Mouse (Mus musculus) MEL (cell line): ENCODE measurements around the gene Lrp11. TPM values are rescaled to one million over a fixed set of nuclear protein-coding genes. Genes with fewer than 3 reads are reported as not detected.

Experiments
- DNase-seq: peaks from one replicate; pipeline ENCODE4 v3.0.0; 2011; ENCODE audit warnings: low read depth, low spot score
- H3K27ac ChIP-seq: 2 replicates; pipeline ENCODE4 v1.5.1; 2012; ENCODE audit warnings: low read depth, mild to moderate bottlenecking, control low read depth, low read length, moderate library complexity; ENCODE audit not compliant: control insufficient read depth
- H3K27me3 ChIP-seq, 2 experiments: fragments of 150-350 bp in 1 of 2; sonication (generic) in 1 of 2; 2 replicates each; pipeline ENCODE4 v1.6.1; 2012; ENCODE audit warnings: low read length in 2 of 2, mild to moderate bottlenecking in 2 of 2, improper control_type of control experiment in 1 of 2, moderate library complexity in 1 of 2; ENCODE audit not compliant: insufficient read depth in 2 of 2, control insufficient read depth in 1 of 2
- H3K36me3 ChIP-seq, 2 experiments: 2 replicates each; pipeline ENCODE4 v1.6.1; 2012 to 2014; ENCODE audit warnings: low read length in 2 of 2, improper control_type of control experiment in 1 of 2, inconsistent platforms in 1 of 2, mild to moderate bottlenecking in 1 of 2; ENCODE audit not compliant: insufficient read depth in 2 of 2, control insufficient read depth in 1 of 2
- H3K4me1 ChIP-seq, 2 experiments: fragments of 150-350 bp in 1 of 2; sonication (generic) in 1 of 2; 2 replicates each; pipeline ENCODE4 v1.6.1; 2012; ENCODE audit warnings: low read length in 2 of 2, improper control_type of control experiment in 1 of 2, mild to moderate bottlenecking in 1 of 2; ENCODE audit not compliant: insufficient read depth in 2 of 2, control insufficient read depth in 1 of 2
- H3K4me3 ChIP-seq, 2 experiments: fragments of 150-350 bp in 1 of 2; sonication (generic) in 1 of 2; 2 replicates each; pipeline ENCODE4 v1.5.1; 2012; ENCODE audit warnings: low read depth in 2 of 2, low read length in 2 of 2, mild to moderate bottlenecking in 2 of 2, moderate library complexity in 2 of 2, control low read depth in 1 of 2, improper control_type of control experiment in 1 of 2; ENCODE audit not compliant: control insufficient read depth in 1 of 2, insufficient read depth in 1 of 2
- H3K79me2 ChIP-seq: 2 replicates; pipeline ENCODE4 v1.6.1; 2012; ENCODE audit warnings: mild to moderate bottlenecking, low read length, moderate library complexity; ENCODE audit not compliant: control insufficient read depth, poor library complexity, insufficient read depth
- H3K9ac ChIP-seq: 2 replicates; pipeline ENCODE4 v1.6.1; 2012; ENCODE audit warnings: low read depth, mild to moderate bottlenecking, control low read depth, low read length, moderate library complexity; ENCODE audit not compliant: control insufficient read depth, poor library complexity, severe bottlenecking
- H3K9me3 ChIP-seq: fragments of 150-350 bp; sonication (generic); replicated peaks from 2 replicates; pipeline ENCODE4 v1.6.1; 2012; ENCODE audit warnings: mild to moderate bottlenecking, low read length, improper control_type of control experiment, moderate library complexity; ENCODE audit not compliant: insufficient read depth
- BHLHE40 ChIP-seq: IDR thresholded peaks from 2 replicates; pipeline ENCODE4 v1.6.1; 2012; ENCODE audit warnings: low read depth, mild to moderate bottlenecking, inconsistent platforms, low read length, improper control_type of control experiment, borderline replicate concordance
- CHD1 ChIP-seq: IDR thresholded peaks from 2 replicates; pipeline ENCODE4 v1.6.1; 2012; ENCODE audit warnings: low read depth, mild to moderate bottlenecking, inconsistent platforms, low read length, improper control_type of control experiment
- CHD2 ChIP-seq: IDR thresholded peaks from 2 replicates; pipeline ENCODE4 v1.6.1; 2011; ENCODE audit warnings: low read length, improper control_type of control experiment
- CTCF ChIP-seq, 3 experiments: IDR thresholded peaks in 2 of 3; conservative IDR thresholded peaks in 1 of 3; 2 replicates each; pipeline ENCODE4 v1.5.1; 2011 to 2012; ENCODE audit warnings: low read length in 3 of 3, low read depth in 2 of 3, mild to moderate bottlenecking in 2 of 3, improper control_type of control experiment in 1 of 3, inconsistent platforms in 1 of 3, mixed read lengths in 1 of 3, moderate library complexity in 1 of 3; ENCODE audit not compliant: control insufficient read depth in 1 of 3, insufficient read depth in 1 of 3, poor library complexity in 1 of 3, severe bottlenecking in 1 of 3
- E2F4 ChIP-seq: IDR thresholded peaks from 2 replicates; pipeline ENCODE4 v1.6.1; 2011; ENCODE audit warnings: low read depth, low read length, improper control_type of control experiment, borderline replicate concordance
- ELF1 ChIP-seq: IDR thresholded peaks from 2 replicates; pipeline ENCODE4 v1.6.1; 2014; ENCODE audit warnings: low read depth, mild to moderate bottlenecking, inconsistent platforms, low read length, improper control_type of control experiment, moderate library complexity
- EP300 ChIP-seq, 2 experiments: IDR thresholded peaks; 2 replicates each; pipeline ENCODE4 v1.6.1; 2011; ENCODE audit warnings: improper control_type of control experiment in 2 of 2, low read length in 2 of 2, low read depth in 1 of 2, mild to moderate bottlenecking in 1 of 2
- ETS1 ChIP-seq: IDR thresholded peaks from 2 replicates; pipeline ENCODE4 v1.6.1; 2012; ENCODE audit warnings: low read depth, mild to moderate bottlenecking, inconsistent platforms, low read length, improper control_type of control experiment, moderate library complexity
- GABPA ChIP-seq: IDR thresholded peaks from 2 replicates; pipeline ENCODE4 v1.6.1; 2012; ENCODE audit warnings: low read depth, mild to moderate bottlenecking, inconsistent platforms, low read length, improper control_type of control experiment, moderate library complexity
- HCFC1 ChIP-seq: IDR thresholded peaks from 2 replicates; pipeline ENCODE4 v1.6.1; 2012; ENCODE audit warnings: low read depth, mild to moderate bottlenecking, inconsistent platforms, low read length, improper control_type of control experiment, moderate library complexity
- JUND ChIP-seq: IDR thresholded peaks from 2 replicates; pipeline ENCODE4 v1.6.1; 2011; ENCODE audit warnings: low read depth, mild to moderate bottlenecking, improper control_type of control experiment, low read length
- MAX ChIP-seq: IDR thresholded peaks from 2 replicates; pipeline ENCODE4 v1.6.1; 2011; ENCODE audit warnings: low read length, improper control_type of control experiment
- MXI1 ChIP-seq: IDR thresholded peaks from 2 replicates; pipeline ENCODE4 v1.6.1; 2011; ENCODE audit warnings: mild to moderate bottlenecking, low read depth, low read length, improper control_type of control experiment
- MYB ChIP-seq: IDR thresholded peaks from 2 replicates; pipeline ENCODE4 v1.6.1; 2011; ENCODE audit warnings: mild to moderate bottlenecking, low read depth, low read length, improper control_type of control experiment
- MYC ChIP-seq: IDR thresholded peaks from 2 replicates; pipeline ENCODE4 v1.6.1; 2011; ENCODE audit warnings: low read depth, mild to moderate bottlenecking, low read length, improper control_type of control experiment, moderate library complexity
- NELFE ChIP-seq: IDR thresholded peaks from 2 replicates; pipeline ENCODE4 v1.6.1; 2011; ENCODE audit warnings: low read depth, low read length, improper control_type of control experiment
- NRF1 ChIP-seq: IDR thresholded peaks from 2 replicates; pipeline ENCODE4 v1.6.1; 2014; ENCODE audit warnings: low read depth, mild to moderate bottlenecking, inconsistent platforms, low read length, improper control_type of control experiment, moderate library complexity; ENCODE audit not compliant: poor library complexity, insufficient read depth, severe bottlenecking
- POLR2A ChIP-seq, 2 experiments: IDR thresholded peaks; 2 replicates each; pipeline ENCODE4 v1.6.1; 2011 to 2012; ENCODE audit warnings: low read length in 2 of 2, mild to moderate bottlenecking in 2 of 2, control low read depth in 1 of 2, improper control_type of control experiment in 1 of 2, low read depth in 1 of 2, moderate library complexity in 1 of 2; ENCODE audit not compliant: control insufficient read depth in 1 of 2, insufficient read depth in 1 of 2, poor library complexity in 1 of 2
- POLR2AphosphoS2 ChIP-seq: IDR thresholded peaks from 2 replicates; pipeline ENCODE4 v1.6.1; 2011; ENCODE audit warnings: low read length, improper control_type of control experiment
- POLR2AphosphoS5 ChIP-seq: IDR thresholded peaks from 2 replicates; pipeline ENCODE4 v1.6.1; 2012; ENCODE audit warnings: low read depth, borderline replicate concordance, mild to moderate bottlenecking, inconsistent platforms, low read length, moderate library complexity, mixed read lengths
- SIN3A ChIP-seq: IDR thresholded peaks from 2 replicates; pipeline ENCODE4 v1.6.1; 2012; ENCODE audit warnings: low read length, improper control_type of control experiment, inconsistent platforms
- SMC3 ChIP-seq: IDR thresholded peaks from 2 replicates; pipeline ENCODE4 v1.6.1; 2011; ENCODE audit warnings: low read depth, low read length, improper control_type of control experiment
- TBP ChIP-seq: IDR thresholded peaks from 2 replicates; pipeline ENCODE4 v1.8.0; 2011; ENCODE audit warnings: low read depth, low read length, improper control_type of control experiment
- TCF12 ChIP-seq: IDR thresholded peaks from 2 replicates; pipeline ENCODE4 v1.6.1; 2014; ENCODE audit warnings: low read depth, mild to moderate bottlenecking, inconsistent platforms, low read length, improper control_type of control experiment, moderate library complexity
- UBTF ChIP-seq: IDR thresholded peaks from 2 replicates; pipeline ENCODE4 v1.6.1; 2012; ENCODE audit warnings: low read depth, mild to moderate bottlenecking, inconsistent platforms, low read length, improper control_type of control experiment, moderate library complexity, borderline replicate concordance; ENCODE audit not compliant: insufficient read depth
- USF1 ChIP-seq: IDR thresholded peaks from 2 replicates; pipeline ENCODE4 v1.6.1; 2014; ENCODE audit warnings: low read depth, mild to moderate bottlenecking, inconsistent platforms, low read length, improper control_type of control experiment, moderate library complexity
- USF2 ChIP-seq, 2 experiments: IDR thresholded peaks; 2 replicates each; pipeline ENCODE4 v1.6.1; 2011 to 2012; ENCODE audit warnings: improper control_type of control experiment in 2 of 2, low read length in 2 of 2, borderline replicate concordance in 1 of 2, inconsistent platforms in 1 of 2, low read depth in 1 of 2, mild to moderate bottlenecking in 1 of 2; ENCODE audit not compliant: insufficient read depth in 1 of 2
- ZKSCAN1 ChIP-seq: IDR thresholded peaks from 2 replicates; pipeline ENCODE4 v1.6.1; 2012; ENCODE audit warnings: low read depth, mild to moderate bottlenecking, inconsistent platforms, low read length, improper control_type of control experiment, moderate library complexity
- ZMIZ1 ChIP-seq: IDR thresholded peaks from 2 replicates; pipeline ENCODE4 v1.6.1; 2012; ENCODE audit warnings: low read depth, mild to moderate bottlenecking, inconsistent platforms, low read length, improper control_type of control experiment, moderate library complexity
- ZNF384 ChIP-seq: IDR thresholded peaks from 2 replicates; pipeline ENCODE4 v1.6.1; 2012; ENCODE audit warnings: low read depth, mild to moderate bottlenecking, inconsistent platforms, low read length, improper control_type of control experiment
- polyA plus RNA-seq, 2 experiments: library from polyadenylated mRNA; stranded (reverse) in 1 of 2; unstranded in 1 of 2; fragments of >175 nt in 1 of 2; fragments of >200 nt in 1 of 2; gene quantifications; 2 replicates each; pipeline versions ENCODE4 v1.2.1 to v1.2.4; 2012; ENCODE audit warnings: low replicate concordance in 2 of 2, low read depth in 1 of 2; ENCODE audit not compliant: insufficient read length in 2 of 2, insufficient read depth in 1 of 2, missing spikeins in 1 of 2
- total RNA-seq: library from RNA; depleted of rRNA; stranded (reverse); fragments of 300-350 nt; gene quantifications from 2 replicates; pipeline ENCODE4 v1.2.3, GENCODE M21; 2012

The Lrp11 gene
- total and polyA plus RNA-seq, 3 experiments = 0.92 to 1.0 TPM; not detected in 1

DNA sequence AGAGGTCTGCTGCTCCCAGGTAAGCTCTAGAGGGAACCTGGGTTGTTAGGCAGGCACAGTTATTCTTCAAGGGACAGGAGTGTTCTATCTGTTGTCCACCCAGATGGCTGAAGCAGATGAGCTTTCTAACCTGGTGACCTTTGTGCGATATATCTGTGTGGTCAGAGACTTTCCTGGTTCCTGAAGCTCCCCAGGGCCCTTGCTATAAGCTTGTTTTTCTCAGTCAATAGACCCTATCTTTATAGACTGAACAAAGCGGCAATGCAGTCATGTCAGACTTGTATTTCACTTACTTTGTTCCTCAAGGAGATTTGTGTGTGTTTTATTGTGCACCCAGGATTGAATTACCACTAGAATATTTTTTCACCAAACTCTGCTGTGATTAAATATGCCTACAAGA, 61.5 kb downstream of the Lrp11 start:
- Histone ChIP-seq H3K9me3 (no peaks in the 10 kb centered on the region), H3K27me3 (no peaks in the 10 kb centered on the region), H3K27ac (no peak overlapping the region), H3K9ac (no peak overlapping the region), H3K36me3 (peaks cover 1 to 18% of the 10 kb centered on the region in 2 experiments), H3K79me2 (peaks cover 43% of the 10 kb centered on the region), H3K4me3 (no peak overlapping the region), H3K4me1 (no peaks in the 10 kb centered on the region)
- no peak for DNase-seq
- no peak for TF ChIP-seq UBTF
- no peak for TF ChIP-seq JUND
- no peak for TF ChIP-seq CHD1
- no peak for TF ChIP-seq POLR2AphosphoS2
- no peak for TF ChIP-seq E2F4
- TF ChIP-seq SMC3 = no peak
- TF ChIP-seq MXI1 = no peak
- TF ChIP-seq NRF1 = no peak
- no peak for TF ChIP-seq CTCF (IDR thresholded peaks at IDR 0.05 in 2 of 3, conservative IDR thresholded peaks at IDR 0.05 in 1 of 3; ENCODE audit: control insufficient read depth in 1 of 3, insufficient read depth in 1 of 3, low read depth in 2 of 3, low read length in 3 of 3, poor library complexity in 1 of 3, severe bottlenecking in 1 of 3)
- no peak for TF ChIP-seq USF2 (IDR thresholded peaks at IDR 0.05; ENCODE audit: borderline replicate concordance in 1 of 2, insufficient read depth in 1 of 2, low read depth in 1 of 2, low read length in 2 of 2)
- TF ChIP-seq MYC = no peak
- TF ChIP-seq TBP = no peak
- no peak for TF ChIP-seq ELF1
- no peak for TF ChIP-seq CHD2
- no peak for TF ChIP-seq MYB

- peak; percentile 90 for DNase-seq
- peaks cover 5 to 8% of the 10 kb centered on the region in 2 experiments for H3K4me1 ChIP-seq
- H3K79me2 ChIP-seq = peaks cover 49% of the 10 kb centered on the region
- peaks cover 1 to 29% of the 10 kb centered on the region in 2 experiments; a peak in 3 of 4 replicates for H3K36me3 ChIP-seq
- no peaks in the 10 kb centered on the region for H3K27me3 ChIP-seq
- H3K9me3 ChIP-seq = no peaks in the 10 kb centered on the region
- H3K27ac ChIP-seq = peak overlapping the region; percentile 93
- peak overlapping the region; percentile 90 for H3K9ac ChIP-seq
- H3K4me3 ChIP-seq = peak overlapping the region; percentile 76 to 87
- TF ChIP-seq SIN3A = peak; percentile 81
- TF ChIP-seq ETS1 = 0 out of 2 replicates have a peak, but pooled peaks have one; percentile 3
- no peak for TF ChIP-seq JUND
- TF ChIP-seq UBTF = 0 out of 2 replicates have a peak, but pooled peaks have one; percentile 75
- no peak for TF ChIP-seq NRF1
- no peak for TF ChIP-seq GABPA
- TF ChIP-seq TCF12 = peak; percentile 21; the same call in 1 of the 2 replicates
- TF ChIP-seq MAX = no peak
- no peak for TF ChIP-seq HCFC1
- TF ChIP-seq NELFE = no peak; the same call in 1 of the 2 replicates
- TF ChIP-seq BHLHE40 = no peak
- no peak for TF ChIP-seq USF1
- TF ChIP-seq ZMIZ1 = no peak; the same call in 1 of the 2 replicates
- no peak for TF ChIP-seq CHD2
- TF ChIP-seq MYC = no peak
- TF ChIP-seq POLR2A (IDR thresholded peaks at IDR 0.05; ENCODE audit: control insufficient read depth in 1 of 2, insufficient read depth in 1 of 2, low read depth in 1 of 2, low read length in 2 of 2, poor library complexity in 1 of 2) = no peak; a peak in 2 of 4 replicates
- peak in 1 of 2 experiments; percentile 59; a peak in 1 of 4 replicates for TF ChIP-seq EP300 (IDR thresholded peaks at IDR 0.05; ENCODE audit: low read depth in 1 of 2, low read length in 2 of 2)
- peak; percentile 58; the same call in 1 of the 2 replicates for TF ChIP-seq ZNF384
- peak; percentile 59 for TF ChIP-seq MXI1
- TF ChIP-seq POLR2AphosphoS5 = no peak; the same call in 1 of the 2 replicates
- TF ChIP-seq ZKSCAN1 = no peak
- TF ChIP-seq ELF1 = no peak
Measured at GRCm38 (mm10) chr10:7662471-7663141, 73.0 kb downstream of the Lrp11 start.
